Mouse (Mus musculus) forebrain, embryonic 12.5 days (tissue): Measurements from ENCODE around the gene Tll2. TPM values are rescaled to one million over a fixed set of nuclear protein-coding genes. Genes with fewer than 3 reads are reported as not detected.

Source experiments
- ATAC-seq: fragments of 200-750 bp; cut with Nextera tagmentation; 2 replicates; pipeline ENCODE4 v1.8.0; 2017; ENCODE audit warnings: moderate TSS enrichment; ENCODE audit not compliant: low FRiP score
- H3K27ac ChIP-seq: fragments of 300-500 bp; sonication (generic); 2 replicates; pipeline ENCODE4 v1.5.1; 2016; ENCODE audit warnings: mild to moderate bottlenecking
- H3K27me3 ChIP-seq: fragments of 300-500 bp; sonication (generic); 2 replicates; pipeline ENCODE4 v1.6.1; 2016; ENCODE audit warnings: mild to moderate bottlenecking
- H3K36me3 ChIP-seq: fragments of 300-500 bp; sonication (generic); replicated peaks from 2 replicates; pipeline ENCODE4 v1.6.1; 2016; ENCODE audit warnings: mild to moderate bottlenecking
- H3K4me1 ChIP-seq: fragments of 300-500 bp; sonication (generic); 2 replicates; pipeline ENCODE4 v1.6.1; 2016
- H3K4me2 ChIP-seq: fragments of 300-500 bp; sonication (generic); 2 replicates; pipeline ENCODE4 v1.6.1; 2016; ENCODE audit warnings: mild to moderate bottlenecking, moderate library complexity
- H3K4me3 ChIP-seq: fragments of 300-500 bp; sonication (generic); replicated peaks from 2 replicates; pipeline ENCODE4 v1.5.1; 2016; ENCODE audit warnings: mild to moderate bottlenecking
- H3K9ac ChIP-seq: fragments of 300-500 bp; sonication (generic); 2 replicates; pipeline ENCODE4 v1.6.1; 2016; ENCODE audit warnings: mild to moderate bottlenecking
- H3K9me3 ChIP-seq: fragments of 300-500 bp; sonication (generic); 2 replicates; pipeline ENCODE4 v1.6.1; 2016
- WGBS: fragments of 180-500 bp; shearing (Covaris S2); methylation state at CpG from one replicate; pipeline ENCODE4 v1.1.7; 2016; 5-methylcytosine and 5-hydroxymethylcytosine counted together
- polyA plus RNA-seq: library from polyadenylated mRNA; unstranded; fragments of >200 nt; fragmentation: Nextera tagmentation; extraction: Ambion mirVana; gene quantifications from 2 replicates; pipeline ENCODE4 v1.2.1, GENCODE M21; 2016

Gene Tll2
- polyA plus RNA-seq, 1 experiment from 2014 or later: 0.86 TPM

DNA sequence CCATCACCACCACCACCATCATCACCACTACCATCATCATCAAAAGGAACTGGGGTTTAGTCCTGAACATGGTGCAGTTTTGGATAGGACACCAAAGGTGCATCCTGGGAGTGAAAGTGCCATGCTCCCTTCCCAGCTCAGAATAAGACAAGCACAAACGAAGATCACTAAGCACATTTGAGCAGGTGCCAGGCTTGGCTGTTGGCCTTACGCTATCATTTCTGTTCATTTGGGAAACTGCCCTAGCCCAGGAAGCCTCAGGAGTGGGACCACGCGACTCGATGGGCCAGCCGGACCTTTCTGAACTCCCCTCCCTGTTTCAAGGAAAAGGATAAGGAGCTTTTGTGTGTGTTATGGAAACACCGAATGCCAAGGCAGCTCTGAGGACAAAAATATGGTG is 98.0 kb downstream of the Tll2 start:
- Histone ChIP-seq H3K4me2 (0 out of 2 replicates have a peak overlapping the region, but pooled peaks have one; percentile 15), H3K4me1 (peaks cover 27% of the 10 kb centered on the region), H3K4me3 (no peak overlapping the region)

DNA sequence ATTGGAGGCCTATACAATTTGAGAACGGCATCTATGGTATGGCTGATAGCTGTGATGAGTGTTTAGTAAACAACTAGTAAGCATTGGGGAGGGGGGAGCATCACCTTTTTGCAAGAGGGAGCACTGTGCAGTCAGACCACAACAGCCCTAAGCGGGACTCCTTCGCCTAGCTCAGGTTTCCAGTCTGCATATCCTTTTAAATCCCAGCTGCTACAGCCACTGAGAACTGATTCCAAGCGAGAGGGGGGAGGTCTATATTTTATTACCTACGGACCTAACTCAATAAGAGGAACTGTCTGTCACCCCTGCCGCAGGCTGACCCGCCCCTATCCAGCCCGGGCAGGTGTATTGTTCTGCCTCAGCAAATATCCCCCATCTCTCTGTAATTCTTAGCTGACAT is 99.1 kb downstream of the Tll2 start:
- Histone ChIP-seq H3K36me3 (no peaks in the 10 kb centered on the region), H3K4me3 (no peak overlapping the region), H3K27ac (no peak overlapping the region), H3K4me2 (no peak overlapping the region), H3K9ac (no peak overlapping the region), H3K9me3 (no peaks in the 10 kb centered on the region), H3K4me1 (peaks cover 20% of the 10 kb centered on the region), H3K27me3 (peaks cover 55% of the 10 kb centered on the region)
- ATAC-seq: no peak
- 68% methylated on average over 8 of the region's 8 CpGs for WGBS

More for the DNA sequence above, 98.0 kb downstream of the Tll2 start:
- no peak overlapping the region for H3K9ac ChIP-seq
- H3K9me3 ChIP-seq: no peaks in the 10 kb centered on the region
- ATAC-seq: no peak
- peaks cover 61% of the 10 kb centered on the region for H3K27me3 ChIP-seq
- WGBS: 87% methylated on average over 7 of the region's 7 CpGs
- H3K27ac ChIP-seq: no peak overlapping the region
- no peaks in the 10 kb centered on the region for H3K36me3 ChIP-seq

DNA sequence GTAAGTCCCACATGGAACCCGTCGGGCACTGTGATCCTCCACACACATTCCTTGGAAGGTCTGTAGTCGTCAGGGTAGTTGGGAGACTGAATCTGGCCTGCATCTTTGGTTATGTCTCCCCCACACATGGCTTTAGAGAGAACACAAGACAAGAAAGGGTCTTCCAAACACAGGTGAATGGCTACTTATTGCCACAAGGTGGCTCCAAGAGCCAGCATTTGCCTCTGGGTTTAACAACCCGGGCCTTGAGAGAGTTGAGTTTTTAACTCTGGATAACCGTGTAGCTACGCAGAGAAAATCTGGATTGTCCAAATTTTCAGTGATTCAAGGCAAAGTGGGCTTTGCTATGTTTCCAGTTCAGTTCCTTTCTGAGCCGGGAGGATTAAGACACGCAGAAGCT is 101.7 kb downstream of the Tll2 start:
- H3K27ac ChIP-seq: no peak overlapping the region
- peaks cover 45% of the 10 kb centered on the region for H3K27me3 ChIP-seq
- H3K36me3 ChIP-seq: no peaks in the 10 kb centered on the region
- H3K4me3 ChIP-seq: no peak overlapping the region
- ATAC-seq: peak; percentile 30; the same call in 1 of the 2 replicates
- no peak overlapping the region for H3K9ac ChIP-seq
- peaks cover 13% of the 10 kb centered on the region for H3K4me1 ChIP-seq
- no peak overlapping the region for H3K4me2 ChIP-seq
- no peaks in the 10 kb centered on the region for H3K9me3 ChIP-seq
- 40% methylated on average over 8 of the region's 8 CpGs for WGBS

DNA sequence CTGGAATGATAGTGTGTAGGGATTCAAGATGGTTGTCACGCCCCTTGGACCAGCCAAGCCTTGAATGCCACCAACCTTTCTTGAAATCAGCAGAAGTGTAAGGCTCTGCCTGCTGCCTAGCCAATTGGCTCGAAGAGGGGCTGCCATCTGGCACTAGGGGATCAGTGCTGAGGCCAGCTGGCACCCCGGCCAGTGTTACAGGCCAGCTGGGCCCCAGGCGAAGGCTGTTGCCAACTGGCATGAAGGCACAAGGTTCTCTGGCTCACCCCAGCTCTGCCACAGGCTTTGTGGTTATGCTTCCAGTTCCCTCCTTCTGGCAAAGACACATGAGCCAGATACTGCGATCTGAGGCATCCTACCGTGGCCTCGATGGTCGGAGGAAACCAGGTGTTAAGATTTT is 105.2 kb downstream of the Tll2 start:
- Histone ChIP-seq H3K27ac (no peak overlapping the region), H3K36me3 (no peaks in the 10 kb centered on the region), H3K9ac (no peak overlapping the region), H3K4me3 (no peak overlapping the region), H3K4me2 (no peak overlapping the region), H3K27me3 (peaks cover 31% of the 10 kb centered on the region), H3K4me1 (peaks cover 7% of the 10 kb centered on the region; the same call in 1 of the 2 replicates), H3K9me3 (no peaks in the 10 kb centered on the region)
- ATAC-seq: no peak
- 85% methylated on average over 8 of the region's 8 CpGs for whole genome bisulfite sequencing

DNA sequence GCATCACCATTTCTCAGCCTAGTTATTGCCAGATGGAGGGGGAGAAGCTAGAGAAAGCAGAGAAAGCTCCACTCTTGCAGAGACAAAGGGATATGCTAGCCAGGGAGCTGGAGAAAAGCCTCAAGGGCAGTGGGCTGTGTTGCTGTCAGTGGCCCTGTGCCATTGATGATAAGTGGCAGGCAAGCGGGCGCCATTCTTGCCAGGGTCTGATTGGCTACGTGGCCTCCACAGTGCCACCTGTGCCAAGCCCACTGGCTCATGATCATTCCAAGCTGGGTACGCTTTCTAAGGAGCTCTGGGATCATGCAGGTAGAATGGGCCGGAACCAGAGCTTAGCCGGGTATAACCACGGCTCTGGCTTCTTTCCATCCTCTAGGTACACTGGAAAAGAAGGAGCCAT is 105.8 kb downstream of the Tll2 start:
- Histone ChIP-seq H3K9ac (no peak overlapping the region), H3K9me3 (no peaks in the 10 kb centered on the region), H3K36me3 (no peaks in the 10 kb centered on the region), H3K4me3 (no peak overlapping the region), H3K27me3 (peaks cover 25% of the 10 kb centered on the region), H3K27ac (no peak overlapping the region), H3K4me2 (no peak overlapping the region), H3K4me1 (peaks cover 7% of the 10 kb centered on the region; the same call in 1 of the 2 replicates)
- no peak for ATAC-seq
- WGBS: 93% methylated on average over 7 of the region's 7 CpGs

DNA sequence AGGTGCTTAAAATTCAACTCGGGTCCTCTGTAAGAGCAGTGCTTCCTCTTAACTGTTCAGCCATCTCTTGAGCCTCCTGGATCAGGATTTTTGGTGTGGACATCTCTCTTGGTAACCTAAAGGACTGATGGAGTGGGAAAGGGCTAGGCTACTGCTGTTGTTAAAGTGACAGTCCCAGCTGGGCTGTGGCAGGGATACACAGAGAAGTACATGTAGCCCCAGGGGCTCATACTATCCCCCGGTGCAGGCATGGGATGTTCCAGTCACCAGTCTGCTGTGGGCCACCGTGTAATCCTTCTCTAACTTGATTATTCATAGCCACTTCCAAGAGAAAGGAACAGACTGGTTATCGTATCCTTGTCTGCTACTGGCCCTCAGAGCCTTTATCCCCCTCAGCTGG is 109.6 kb downstream of the Tll2 start:
- Histone ChIP-seq H3K9me3 (no peaks in the 10 kb centered on the region), H3K36me3 (no peaks in the 10 kb centered on the region), H3K4me2 (no peak overlapping the region), H3K27me3 (peaks cover 11% of the 10 kb centered on the region; the same call in 1 of the 2 replicates), H3K4me1 (peaks cover 7% of the 10 kb centered on the region; the same call in 1 of the 2 replicates), H3K27ac (no peak overlapping the region), H3K9ac (no peak overlapping the region), H3K4me3 (no peak overlapping the region)
- no peak for ATAC-seq
- 65% methylated on average over 4 of the region's 4 CpGs for WGBS

DNA sequence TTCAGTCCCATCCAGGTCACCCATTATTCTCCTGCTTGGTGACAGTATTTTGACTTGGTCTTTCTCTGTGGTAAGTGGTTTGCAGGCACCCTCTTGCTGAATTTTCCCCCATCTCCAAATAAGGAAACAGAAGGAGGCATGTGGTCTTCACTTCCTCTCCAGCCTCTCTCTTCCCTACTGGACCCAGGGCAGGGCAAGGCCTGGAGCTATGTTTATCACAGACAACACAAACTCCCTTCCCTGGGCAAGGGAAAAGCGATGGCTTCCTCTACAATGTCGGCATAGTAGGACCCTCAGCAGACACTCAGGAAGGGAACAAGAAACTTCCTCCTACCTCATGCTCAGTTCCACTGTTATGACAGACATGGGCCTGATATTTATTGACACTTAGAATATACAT is 114.7 kb downstream of the Tll2 start:
- 88% methylated on average over 2 of the region's 2 CpGs for WGBS
- no peak for ATAC-seq
- Histone ChIP-seq H3K4me1 (peaks cover 5% of the 10 kb centered on the region), H3K27ac (no peak overlapping the region), H3K9ac (no peak overlapping the region), H3K36me3 (no peaks in the 10 kb centered on the region), H3K9me3 (no peaks in the 10 kb centered on the region), H3K4me2 (no peak overlapping the region), H3K27me3 (peaks cover 23% of the 10 kb centered on the region), H3K4me3 (no peak overlapping the region)

DNA sequence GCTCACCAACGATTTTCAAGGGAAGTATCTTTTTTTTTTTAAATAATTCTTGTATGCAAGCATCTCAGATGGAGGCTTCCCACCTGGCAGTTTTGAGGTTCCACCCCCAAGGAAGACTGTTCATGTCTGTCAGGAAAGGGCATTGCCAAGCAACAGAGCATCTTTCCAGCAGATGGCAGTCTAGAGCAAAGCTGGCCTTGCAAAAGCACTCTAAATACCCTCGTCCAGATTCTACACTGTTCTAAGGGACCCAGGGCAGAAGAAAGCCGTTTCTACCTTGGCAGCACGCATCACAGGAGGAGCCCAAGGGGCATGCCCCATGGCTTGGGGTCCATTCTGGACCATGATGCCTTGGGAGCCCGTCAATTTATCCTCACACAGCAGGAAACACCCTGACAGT is 116.8 kb downstream of the Tll2 start:
- ATAC-seq: peak; percentile 9; the same call in 1 of the 2 replicates
- H3K9ac ChIP-seq: no peak overlapping the region
- H3K27ac ChIP-seq: no peak overlapping the region
- no peaks in the 10 kb centered on the region for H3K9me3 ChIP-seq
- H3K4me2 ChIP-seq: no peak overlapping the region
- H3K4me3 ChIP-seq: no peak overlapping the region
- H3K27me3 ChIP-seq: peaks cover 28% of the 10 kb centered on the region
- 7% methylated on average over 5 of the region's 5 CpGs for WGBS
- no peaks in the 10 kb centered on the region for H3K36me3 ChIP-seq
- peaks cover 5% of the 10 kb centered on the region; the same call in 1 of the 2 replicates for H3K4me1 ChIP-seq

DNA sequence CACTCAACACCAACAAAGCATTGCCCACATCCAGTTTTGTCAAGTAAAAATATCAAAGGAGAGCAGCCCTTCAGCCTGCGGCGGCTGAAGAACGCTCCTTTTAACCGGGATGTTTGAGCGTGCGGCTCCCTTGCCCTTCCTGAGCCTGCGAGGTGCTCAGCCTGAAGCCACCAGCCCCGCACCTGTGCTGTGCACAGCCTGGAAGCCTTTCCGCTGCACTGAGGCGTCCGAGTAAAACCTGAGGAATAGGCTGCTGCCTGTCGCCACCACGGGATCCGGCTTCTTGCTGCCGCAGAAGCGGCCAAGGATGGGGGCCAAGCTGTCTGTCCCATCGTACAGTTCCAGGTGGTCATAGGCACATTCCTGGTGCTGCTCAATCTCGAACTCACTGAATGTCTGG is 118.1 kb downstream of the Tll2 start:
- Histone ChIP-seq H3K9me3 (no peaks in the 10 kb centered on the region), H3K9ac (no peak overlapping the region), H3K4me2 (peak overlapping the region; percentile 22), H3K27me3 (peaks cover 28% of the 10 kb centered on the region), H3K4me3 (no peak overlapping the region), H3K36me3 (no peaks in the 10 kb centered on the region), H3K4me1 (peaks cover 5% of the 10 kb centered on the region; the same call in 1 of the 2 replicates), H3K27ac (no peak overlapping the region)
- ATAC-seq: no peak
- 43% methylated on average over 18 of the region's 18 CpGs for WGBS

DNA sequence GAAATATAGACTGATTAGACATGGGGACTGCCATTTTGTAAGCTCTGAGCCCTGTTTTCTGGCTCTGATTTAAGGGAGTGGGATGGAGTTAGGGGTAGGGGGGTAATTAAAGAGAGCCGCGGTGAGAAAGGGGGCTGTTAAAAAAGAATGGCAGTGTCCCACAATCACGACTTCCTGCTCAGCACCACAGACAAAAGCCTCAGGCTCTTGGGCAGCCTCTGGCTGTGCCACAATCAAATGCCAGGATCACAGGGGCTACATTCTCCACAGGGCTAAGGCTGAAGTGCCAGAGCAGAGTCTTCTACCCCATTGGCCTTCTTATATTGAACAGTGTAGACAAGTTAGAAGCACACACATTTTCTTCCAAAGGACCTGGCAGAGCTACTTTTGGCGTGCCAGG is 118.7 kb downstream of the Tll2 start:
- Histone ChIP-seq H3K9ac (no peak overlapping the region), H3K36me3 (no peaks in the 10 kb centered on the region), H3K4me1 (peaks cover 5% of the 10 kb centered on the region; the same call in 1 of the 2 replicates), H3K4me3 (no peak overlapping the region), H3K27me3 (peaks cover 28% of the 10 kb centered on the region), H3K9me3 (no peaks in the 10 kb centered on the region), H3K27ac (no peak overlapping the region), H3K4me2 (peak overlapping the region; percentile 22; the same call in 1 of the 2 replicates)
- no peak for ATAC-seq
- 38% methylated on average over 4 of the region's 4 CpGs for WGBS

DNA sequence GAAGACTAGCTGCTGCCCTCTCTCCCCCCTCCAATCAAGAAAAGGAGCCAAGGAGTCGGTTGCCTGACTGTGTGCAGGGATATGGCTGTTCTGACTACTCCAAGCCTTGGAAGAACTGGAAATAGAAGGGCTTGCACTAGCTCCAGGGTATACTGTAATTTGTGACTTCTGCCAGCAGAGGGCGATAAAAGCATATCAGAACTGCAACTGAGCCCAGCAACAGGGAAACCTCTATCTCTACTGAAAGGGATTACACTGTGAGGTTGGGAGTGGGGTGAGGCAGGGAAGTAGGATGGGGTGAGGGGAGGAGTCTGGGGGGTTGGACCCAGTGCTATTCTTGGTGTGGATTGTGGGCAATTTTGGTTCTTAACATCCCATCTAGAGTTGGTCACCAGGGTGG is 119.9 kb downstream of the Tll2 start:
- ATAC-seq: peak; percentile 82
- no peak overlapping the region for H3K27ac ChIP-seq
- peaks cover 28% of the 10 kb centered on the region for H3K27me3 ChIP-seq

DNA sequence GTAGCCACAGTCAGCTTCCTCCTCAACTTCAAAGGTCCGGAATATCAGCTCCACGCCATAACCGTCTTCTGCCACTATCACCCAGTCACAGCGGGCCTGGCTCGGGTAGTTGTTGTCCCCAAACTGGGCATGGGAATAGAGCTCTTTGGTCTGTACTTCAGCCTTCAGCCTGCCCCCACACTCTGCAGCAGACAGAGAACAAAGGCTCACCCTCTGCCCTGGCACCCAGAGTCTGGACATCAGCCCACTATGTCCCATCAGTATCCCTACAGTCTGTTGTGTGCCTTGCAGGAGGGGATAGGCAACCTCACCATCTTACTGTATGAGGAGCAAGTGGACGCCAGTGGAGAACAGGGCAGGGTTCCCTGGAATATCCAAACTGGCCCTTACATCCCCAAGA is 120.3 kb downstream of the Tll2 start:
- ATAC-seq: no peak
- no peaks in the 10 kb centered on the region for H3K9me3 ChIP-seq
- H3K4me3 ChIP-seq: no peak overlapping the region
- WGBS: 81% methylated on average over 6 of the region's 6 CpGs
- no peak overlapping the region for H3K9ac ChIP-seq
- no peaks in the 10 kb centered on the region for H3K36me3 ChIP-seq
- peaks cover 16% of the 10 kb centered on the region for H3K4me1 ChIP-seq
- H3K27me3 ChIP-seq: peaks cover 28% of the 10 kb centered on the region
- no peak overlapping the region for H3K4me2 ChIP-seq
- no peak overlapping the region for H3K27ac ChIP-seq

More for the DNA sequence above, 119.9 kb downstream of the Tll2 start:
- no peak overlapping the region for H3K9ac ChIP-seq
- no peak overlapping the region for H3K4me2 ChIP-seq
- 0% methylated on average over 2 of the region's 2 CpGs for WGBS
- no peaks in the 10 kb centered on the region for H3K9me3 ChIP-seq
- peaks cover 12% of the 10 kb centered on the region for H3K4me1 ChIP-seq
- H3K36me3 ChIP-seq: no peaks in the 10 kb centered on the region
- H3K4me3 ChIP-seq: no peak overlapping the region

DNA sequence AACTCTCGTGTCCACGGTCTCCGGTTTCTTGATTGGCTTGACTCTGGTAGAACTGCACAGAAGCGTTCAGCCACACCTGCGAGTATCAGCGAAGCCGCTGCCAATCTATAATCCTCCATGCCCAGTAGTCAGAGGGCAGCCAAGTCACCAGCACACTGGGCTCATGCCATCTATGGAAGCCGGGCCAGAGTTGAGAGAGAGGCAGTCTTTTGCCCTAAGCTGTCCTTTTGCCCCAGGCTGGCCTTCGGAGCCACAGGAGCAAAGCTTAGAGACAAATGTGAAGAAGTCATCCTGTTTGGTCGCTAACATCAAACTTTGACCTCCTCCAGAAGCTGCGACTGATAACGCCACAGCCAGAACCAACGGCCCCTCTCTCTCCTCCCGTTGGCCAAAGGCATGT is 123.0 kb downstream of the Tll2 start:
- WGBS: 94% methylated on average over 14 of the region's 14 CpGs
- no peak for ATAC-seq
- H3K9me3 ChIP-seq: no peaks in the 10 kb centered on the region
- peaks cover 20% of the 10 kb centered on the region for H3K4me1 ChIP-seq
- no peak overlapping the region for H3K4me2 ChIP-seq
- H3K36me3 ChIP-seq: no peaks in the 10 kb centered on the region
- no peak overlapping the region for H3K4me3 ChIP-seq
- no peak overlapping the region for H3K9ac ChIP-seq
- peaks cover 21% of the 10 kb centered on the region for H3K27me3 ChIP-seq
- H3K27ac ChIP-seq: no peak overlapping the region
